Mouse (Mus musculus) heart, postnatal 4 days (tissue): ENCODE results near the gene Pip5k1a. TPM values are rescaled to one million over a fixed set of nuclear protein-coding genes. Genes with fewer than 3 reads are reported as not detected.
"Not testable (repeated sequence)": the region's sequence is repeated elsewhere in the genome, so short reads cannot be mapped to it uniquely, and the experiment has no call there.

ENCODE experiments used
- DNase-seq: peaks from one replicate; pipeline ENCODE4 v3.0.0; 2021
- total RNA-seq, 2 experiments: library from RNA; stranded (reverse); gene quantifications; 2 replicates each; pipeline ENCODE4 v1.2.3; 2021

Gene Pip5k1a
- total RNA-seq, 2 experiments from 2014 or later, result 30.9 to 33.7 TPM

DNA sequence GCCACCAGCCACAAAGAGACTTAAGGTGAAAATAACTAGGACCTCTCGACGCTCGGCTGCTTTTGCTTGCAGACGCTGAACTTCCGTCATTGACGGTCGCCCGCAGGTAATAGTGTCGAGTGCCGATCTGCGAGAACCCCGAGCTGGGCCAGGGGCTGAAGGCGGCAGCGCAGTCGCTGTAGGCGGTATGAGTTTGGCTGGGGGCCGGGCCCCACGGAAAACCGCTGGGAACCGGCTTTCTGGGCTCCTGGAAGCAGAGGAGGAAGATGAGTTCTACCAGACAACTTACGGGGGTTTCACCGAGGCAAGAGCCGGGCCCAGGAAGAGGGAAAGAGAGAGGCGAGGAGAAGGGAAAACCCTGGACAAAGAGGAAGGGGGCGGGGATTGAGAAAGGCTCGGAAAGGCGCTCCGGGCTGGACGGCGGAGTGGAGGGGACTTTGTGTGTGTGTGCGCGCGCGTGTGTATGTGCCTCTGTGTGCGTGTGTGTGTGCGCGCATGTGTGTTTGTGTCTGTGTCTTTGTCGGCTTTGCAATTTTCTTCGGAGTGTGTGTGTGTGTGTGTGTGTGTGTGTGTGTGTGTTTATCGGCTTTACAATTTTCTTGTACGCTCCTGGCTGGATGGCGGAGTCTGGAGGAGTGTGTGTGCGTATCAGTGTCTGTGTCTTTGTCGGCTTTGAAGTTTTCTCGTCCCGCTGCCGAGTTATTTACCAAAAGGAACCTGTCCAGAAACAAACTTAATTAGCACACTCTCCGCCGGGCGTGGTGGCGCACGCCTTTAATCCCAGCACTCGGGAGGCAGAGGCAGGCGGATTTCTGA is 4.4 kb upstream of the Pip5k1a start, which contains the start of gene Vps72:
Vps72 (plus strand) TSS at position 112 of the 816 bp plus-strand sequence.
- peak; percentile 89 for DNase-seq

GRCm38 (mm10) chr3:95107898-95108297 is 1.2 kb upstream of the Pip5k1a start:
- DNase-seq, result no peak

DNA sequence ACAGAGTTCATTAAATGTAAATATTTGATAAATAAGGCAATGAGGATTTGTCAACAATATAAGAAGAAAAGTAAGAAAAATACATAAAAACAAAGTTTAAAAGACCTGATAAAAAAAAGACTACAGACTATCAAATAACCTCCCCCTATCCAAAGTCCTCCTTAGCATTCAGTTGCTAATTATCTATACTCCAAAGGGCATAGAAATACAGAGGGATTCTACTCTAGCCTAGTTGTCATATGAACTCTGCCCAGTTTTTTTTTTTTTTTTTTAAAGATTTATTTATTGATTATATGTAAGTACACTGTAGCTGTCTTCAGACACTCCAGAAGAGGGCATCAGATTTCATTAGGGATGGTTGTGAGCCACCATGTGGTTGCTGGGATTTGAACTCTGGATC is 578 bp upstream of the Pip5k1a start:
- DNase-seq, result not testable (repeated sequence)

DNA sequence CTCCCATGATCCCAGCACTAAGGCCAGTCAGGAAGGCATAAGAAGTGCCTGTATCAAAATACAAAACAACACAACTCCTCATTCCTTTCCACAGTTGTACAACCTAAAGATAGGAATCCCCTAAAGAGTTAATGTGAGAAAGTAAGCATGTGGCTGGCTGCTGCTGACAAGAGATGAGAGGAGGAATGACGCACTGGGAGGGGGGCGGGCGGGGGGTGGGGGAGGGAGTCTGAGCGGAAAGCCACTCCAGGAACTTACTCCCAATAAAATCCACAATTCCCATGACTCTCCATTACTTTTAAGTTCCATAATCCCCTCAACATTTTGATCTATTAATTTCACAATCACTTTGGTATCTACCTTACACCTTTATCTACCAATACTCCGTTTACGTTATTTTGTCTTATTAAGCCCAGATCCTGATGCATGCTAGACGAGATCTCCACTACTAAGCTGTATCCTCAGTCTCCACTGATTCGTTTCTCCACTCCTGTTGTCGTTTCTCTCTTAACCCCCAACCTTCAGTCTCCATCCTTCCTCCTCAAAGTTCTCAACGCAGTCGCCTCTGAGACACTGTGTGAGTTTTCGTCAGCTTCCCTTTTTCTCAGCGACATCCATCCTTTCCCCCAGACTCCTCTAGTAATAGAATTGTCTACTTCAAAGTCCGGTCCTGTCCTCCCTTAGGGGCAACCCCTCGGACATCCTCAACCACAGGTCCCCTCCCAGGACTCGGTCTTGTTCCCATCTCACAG is 968 bp downstream of the Pip5k1a start:
- DNase-seq, result no peak

GRCm38 (mm10) chr3:95105121-95105520 is 1.6 kb downstream of the Pip5k1a start:
- no peak for DNase-seq

DNA sequence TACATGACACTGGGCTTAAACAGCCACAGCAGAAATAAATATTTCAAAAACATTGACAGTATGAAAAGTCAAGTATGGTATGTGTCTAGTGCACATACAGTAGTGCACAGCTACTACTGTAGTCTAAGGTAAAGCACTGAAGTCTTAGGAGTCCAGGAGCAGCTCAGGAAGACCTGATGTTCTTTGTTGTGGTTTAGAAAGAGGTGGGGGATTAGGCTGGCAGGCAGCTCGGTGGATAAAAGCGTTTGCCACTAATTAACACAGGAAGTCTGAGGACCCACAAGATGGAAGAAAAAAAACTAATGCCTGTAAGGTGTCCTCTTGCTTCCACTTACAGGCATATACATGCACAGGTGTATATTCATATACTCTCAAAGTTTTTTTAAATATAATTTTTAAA is 5.9 kb downstream of the Pip5k1a start:
- DNase-seq, result no peak

- DNase-seq, result no peak
Measured at GRCm38 (mm10) chr3:95088071-95088470, 18.7 kb downstream of the Pip5k1a start.

DNA sequence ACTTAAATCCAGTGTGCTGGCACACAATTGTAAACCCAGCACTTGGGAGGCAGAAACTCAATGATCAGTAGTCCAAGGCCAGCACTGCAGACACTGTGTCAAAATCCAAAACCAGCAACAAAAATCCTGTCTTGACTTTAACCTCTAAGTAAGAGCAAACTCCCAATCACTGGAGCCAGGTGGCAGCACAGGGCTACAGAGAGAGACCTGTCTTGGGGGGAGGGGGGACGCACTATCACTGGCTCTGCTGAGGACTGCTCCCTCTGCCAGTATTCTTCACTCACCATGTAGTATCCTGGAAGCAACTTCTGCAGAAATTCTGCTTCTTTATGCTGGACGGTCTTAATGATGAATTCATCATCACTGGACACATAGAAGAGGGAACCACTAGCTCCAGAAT is 35.1 kb downstream of the Pip5k1a start:
- no peak for DNase-seq

DNA sequence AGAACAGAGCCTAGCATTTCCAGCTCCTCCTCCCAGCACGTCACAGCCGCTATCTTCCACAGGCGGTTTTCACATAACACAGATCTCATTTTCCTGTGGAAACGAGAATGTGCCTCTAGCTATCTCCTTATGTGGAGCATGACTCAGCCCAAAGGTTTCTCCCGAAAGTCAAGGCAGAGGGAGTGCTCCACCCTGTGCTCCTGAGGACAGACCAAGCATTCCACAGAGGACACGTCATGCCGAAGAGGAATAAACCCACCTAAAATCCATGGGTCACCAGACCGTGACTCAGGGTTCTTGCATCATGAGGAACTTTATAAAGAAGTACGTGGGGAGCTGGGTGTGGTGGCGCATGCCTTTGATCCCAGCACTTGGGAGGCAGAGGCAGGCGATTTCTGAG is 40.2 kb downstream of the Pip5k1a start:
- no peak for DNase-seq

DNA sequence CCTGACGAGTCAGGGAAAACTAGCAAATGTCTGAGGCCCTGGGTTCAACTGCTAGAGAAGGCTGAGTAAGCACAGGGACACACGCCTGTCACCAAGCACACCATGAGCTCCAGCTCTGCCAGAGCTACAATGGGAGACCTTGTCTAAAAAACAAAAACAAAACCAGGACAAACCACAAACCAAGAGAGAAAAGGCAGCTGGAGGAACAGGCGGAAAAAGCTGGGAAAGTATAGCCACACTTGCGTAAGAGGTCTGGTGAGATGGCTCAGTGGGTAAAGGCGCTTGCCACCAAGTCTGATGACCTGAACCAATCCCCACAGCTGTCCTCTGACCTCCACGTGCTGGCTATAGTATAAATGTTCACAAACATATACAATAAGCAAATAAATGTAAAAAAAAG is 40.6 kb downstream of the Pip5k1a start:
- no peak for DNase-seq

GRCm38 (mm10) chr3:95065553-95065952 is 41.2 kb downstream of the Pip5k1a start:
- no peak for DNase-seq

DNA sequence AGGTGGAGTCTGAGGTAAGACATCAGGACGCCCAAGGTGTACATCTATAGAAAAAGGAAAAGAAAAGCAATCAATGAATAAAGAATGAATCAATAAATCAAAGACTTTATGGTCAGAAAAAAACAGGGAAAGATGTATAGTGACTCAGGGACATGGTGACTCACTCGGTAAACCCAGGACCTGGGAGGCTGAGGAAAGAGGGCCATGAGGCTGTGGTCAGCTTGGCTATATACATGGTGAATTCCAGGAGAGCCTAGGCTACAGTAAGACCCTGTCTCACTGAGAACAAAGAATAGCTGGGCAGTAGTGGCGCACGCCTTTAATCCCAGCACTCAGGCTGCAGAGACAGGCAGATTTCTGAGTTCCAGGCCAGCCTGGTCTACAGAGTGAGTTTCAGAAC is 43.0 kb downstream of the Pip5k1a start:
- no peak for DNase-seq

DNA sequence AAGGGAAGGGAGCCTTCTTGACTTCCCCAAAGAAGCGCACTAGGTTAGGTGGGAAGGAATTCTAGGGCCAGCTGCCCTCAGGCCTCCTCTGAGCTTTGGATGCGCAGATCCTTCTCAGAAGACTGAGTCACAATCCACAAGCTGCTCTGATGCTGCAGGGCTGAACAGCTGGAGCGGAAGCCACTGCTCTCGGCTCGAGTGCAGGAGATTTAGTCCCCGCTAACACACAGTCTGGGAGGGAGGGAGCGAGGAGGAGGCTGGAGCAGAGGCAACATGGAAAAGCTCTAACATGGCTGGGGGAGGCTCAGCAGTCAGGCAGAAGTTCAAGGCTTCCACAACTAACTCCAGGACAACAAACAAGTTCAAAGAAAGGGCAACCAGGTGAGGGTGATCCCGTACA is 48.7 kb downstream of the Pip5k1a start:
- DNase-seq, result peak; percentile 25

- no peak for DNase-seq
Measured at GRCm38 (mm10) chr3:95056275-95056674, 50.5 kb downstream of the Pip5k1a start.

DNA sequence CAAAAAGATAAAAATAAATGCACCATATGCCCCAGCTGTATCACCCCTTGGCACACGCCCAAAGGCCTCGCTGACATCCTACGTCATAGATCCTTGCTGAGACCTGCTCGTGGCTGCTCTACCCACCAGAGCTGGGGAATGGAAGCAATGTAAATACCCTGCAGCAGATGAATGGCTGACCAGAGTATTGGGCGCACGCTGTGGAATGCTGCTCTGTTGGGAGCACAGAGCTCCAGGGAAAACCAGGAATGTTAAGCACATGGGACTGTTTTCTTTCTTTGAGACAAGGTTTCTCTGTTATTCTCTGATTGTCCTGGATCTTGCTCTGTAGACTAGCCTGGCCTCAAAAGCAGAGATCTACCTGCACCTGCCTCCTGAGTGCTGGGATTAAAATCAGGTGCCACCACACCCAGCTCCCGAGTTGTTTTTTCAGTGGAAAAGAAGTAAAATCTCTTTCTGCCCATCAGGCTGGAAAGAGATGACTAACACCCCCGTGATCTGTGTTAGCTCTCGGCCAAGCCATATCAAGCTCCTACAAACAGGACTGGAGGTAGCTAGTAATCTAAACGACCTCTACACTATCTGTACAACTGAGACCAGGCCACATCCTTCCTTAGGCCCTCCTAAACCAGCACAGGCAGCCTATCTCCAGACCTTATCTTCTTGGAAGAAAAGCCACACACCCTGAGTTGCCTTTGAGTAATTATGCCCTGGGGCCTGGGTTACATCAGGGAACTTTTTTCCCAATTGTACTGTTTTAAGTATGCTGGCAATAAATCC is 52.1 kb downstream of the Pip5k1a start:
- peak; percentile 52 for DNase-seq

- peak; percentile 33 for DNase-seq
Measured at GRCm38 (mm10) chr3:95053701-95054100, 53.0 kb downstream of the Pip5k1a start.

GRCm38 (mm10) chr3:95052959-95053358 is 53.8 kb downstream of the Pip5k1a start:
- peak; percentile 53 for DNase-seq

GRCm38 (mm10) chr3:95047914-95048313 is 58.8 kb downstream of the Pip5k1a start:
- no peak for DNase-seq

GRCm38 (mm10) chr3:95046462-95047057 is 60.2 kb downstream of the Pip5k1a start:
- DNase-seq, result no peak

DNA sequence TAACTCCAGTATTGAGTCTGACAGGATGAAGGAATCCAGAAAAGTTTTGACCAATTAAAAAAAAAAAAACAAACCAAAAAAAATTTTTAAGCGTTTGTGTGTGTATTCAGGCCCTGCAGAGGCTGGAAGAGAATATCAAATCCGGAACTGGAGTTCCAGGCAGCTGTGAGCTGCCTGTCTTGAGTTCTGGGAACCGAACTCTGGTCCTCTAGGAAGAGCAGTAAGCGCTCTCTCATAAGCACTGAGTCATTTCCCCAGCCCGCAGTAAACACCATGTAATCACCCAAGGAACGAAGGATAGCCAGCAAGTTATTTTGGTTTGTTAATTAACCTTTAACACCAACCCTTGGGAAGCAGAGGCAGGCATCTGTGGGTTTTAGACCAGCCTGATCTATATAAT is 63.5 kb downstream of the Pip5k1a start:
- DNase-seq, result no peak

DNA sequence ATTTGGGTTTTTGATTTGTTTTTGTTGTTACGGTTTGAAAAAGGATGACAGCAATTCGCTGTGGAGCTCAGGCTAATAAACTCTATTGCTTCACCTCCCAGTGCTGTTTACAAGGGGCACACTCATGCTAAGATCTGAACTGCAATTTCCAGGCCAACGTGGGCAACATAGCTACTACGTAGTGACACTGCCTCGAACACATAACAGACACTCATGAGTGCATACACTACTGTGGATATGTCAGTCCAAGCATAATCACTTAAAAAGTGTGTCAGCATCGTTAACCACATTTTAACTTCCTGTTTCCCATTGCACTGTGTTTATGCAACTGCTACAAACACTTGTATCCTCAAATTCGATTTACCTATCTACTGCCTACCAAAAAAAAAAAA is 63.9 kb downstream of the Pip5k1a start:
- DNase-seq, result no peak

GRCm38 (mm10) chr3:95042166-95042837 is 64.4 kb downstream of the Pip5k1a start, which contains the start of gene Psmd4:
TSS of gene Psmd4 (minus strand) at chr3:95042614.
- peak; percentile 98 for DNase-seq
